Mouse (Mus musculus): Measurements from ENCODE around the gene Dpm2. TPM values are rescaled to one million over a fixed set of nuclear protein-coding genes. Genes with fewer than 3 reads are reported as not detected.

Dpm2 gene
- polyA plus RNA-seq (2015; fragmentation: Nextera tagmentation; extraction: Ambion mirVana): 109 and 112 TPM in 2 replicates

DNA sequence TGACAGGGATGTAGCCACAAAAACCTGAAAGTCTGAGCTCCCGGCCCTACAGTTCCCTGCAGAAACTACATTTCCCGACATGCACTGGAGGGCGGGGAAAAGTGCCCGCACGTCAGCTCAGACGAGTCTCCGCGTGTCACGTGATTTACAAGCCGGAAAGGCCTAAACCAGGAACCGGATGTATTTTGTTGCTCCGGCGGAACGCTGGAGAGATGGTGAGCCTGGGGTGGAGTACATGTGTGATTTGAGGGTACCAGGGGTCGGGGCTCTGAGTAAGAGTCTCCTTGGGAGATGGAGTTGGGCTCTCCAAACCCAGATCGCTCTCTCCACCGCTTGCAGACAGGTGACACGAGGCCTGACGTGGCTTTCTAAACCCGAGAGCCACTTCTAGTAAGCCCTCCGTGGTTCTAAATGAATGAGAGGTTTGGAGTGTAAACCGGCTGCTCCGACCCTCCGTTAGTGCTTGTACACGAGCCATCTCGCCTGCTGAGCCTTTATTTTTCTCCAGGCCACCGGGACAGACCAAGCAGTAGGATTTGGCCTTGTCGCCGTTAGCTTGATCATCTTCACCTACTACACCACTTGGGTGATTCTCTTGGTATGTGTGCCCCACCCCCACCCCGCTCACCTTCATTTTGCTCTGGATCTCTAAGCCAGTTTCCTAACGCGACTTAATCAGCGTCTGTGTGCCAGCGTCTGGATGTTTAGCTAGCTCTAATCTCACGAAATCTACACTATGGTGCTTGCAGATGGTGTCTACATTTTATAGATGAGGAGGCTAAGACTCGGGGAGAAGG, at the start of gene Dpm2:
Gene Dpm2, plus strand, starts transcription at position 161 of the 797 bp plus-strand sequence.
- Histone ChIP-seq H3K4me1 (peaks cover 22% of the 10 kb centered on the region), H3K9ac (peak within 1 kb of the TSS; percentile 81), H3K4me3 (replicated peaks) (peak within 1 kb of the TSS; percentile 85), H3K27me3 (replicated peaks) (peaks cover 4% of the 10 kb centered on the region; the same call in 1 of the 2 replicates), H3K27ac (peak within 1 kb of the TSS; percentile 57; the same call in 1 of the 2 replicates), H3K36me3 (peaks cover 27% of the 10 kb centered on the region), H3K9me3 (no peaks in the 10 kb centered on the region), H3K4me2 (peak within 1 kb of the TSS; percentile 86)
- WGBS: 1% methylated on average over 36 of the region's 36 CpGs
- peak; percentile 82 for ATAC-seq (ENCODE audit: insufficient read depth, low FRiP score, low read depth)

DNA sequence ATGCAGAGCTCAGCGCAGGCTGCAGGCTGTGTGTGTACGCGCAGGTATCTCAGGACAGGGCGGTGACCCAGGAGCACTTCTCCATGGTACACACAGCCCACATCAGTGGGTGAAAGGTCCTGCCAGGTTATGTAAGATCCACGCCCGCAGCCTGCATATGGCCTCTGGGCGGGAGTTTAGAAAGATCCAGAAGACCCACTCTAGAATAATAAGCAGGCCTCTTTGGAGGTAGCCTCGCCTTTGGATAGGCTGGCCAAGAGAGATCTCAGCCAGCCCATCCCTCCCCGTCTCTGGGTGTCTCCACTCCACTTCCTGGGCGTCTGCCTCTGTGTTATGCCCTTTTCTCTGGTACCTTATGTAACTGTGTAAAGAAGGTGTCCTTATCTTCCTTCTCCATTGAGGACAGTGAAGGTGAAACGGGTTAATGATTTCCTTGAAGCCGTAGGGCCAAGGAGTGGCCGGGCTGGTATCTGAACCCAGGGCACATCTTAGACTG, 46.1 kb upstream of the Dpm2 start:
- H3K4me3 ChIP-seq (replicated peaks): no peak overlapping the region
- ATAC-seq (ENCODE audit: insufficient read depth, low FRiP score, low read depth): peak; percentile 78
- no peaks in the 10 kb centered on the region for H3K27me3 ChIP-seq (replicated peaks)
- H3K9ac ChIP-seq: no peak overlapping the region
- 67% methylated on average over 13 of the region's 13 CpGs for WGBS
- H3K36me3 ChIP-seq: no peaks in the 10 kb centered on the region
- no peaks in the 10 kb centered on the region for H3K9me3 ChIP-seq
- H3K4me1 ChIP-seq: no peaks in the 10 kb centered on the region
- peak overlapping the region; percentile 10; the same call in 1 of the 2 replicates for H3K4me2 ChIP-seq
- H3K27ac ChIP-seq: no peak overlapping the region

- Histone ChIP-seq H3K4me3 (replicated peaks) (no peak overlapping the region), H3K27me3 (replicated peaks) (no peaks in the 10 kb centered on the region), H3K27ac (no peak overlapping the region), H3K4me2 (no peak overlapping the region), H3K9me3 (no peaks in the 10 kb centered on the region), H3K9ac (no peak overlapping the region), H3K4me1 (no peaks in the 10 kb centered on the region), H3K36me3 (no peaks in the 10 kb centered on the region)
- ATAC-seq (ENCODE audit: insufficient read depth, low FRiP score, low read depth): no peak
- 86% methylated on average over 12 of the region's 12 CpGs for WGBS
Measured at GRCm38 (mm10) chr2:32525816-32526215, 44.8 kb upstream of the Dpm2 start.

GRCm38 (mm10) chr2:32527468-32527966, 43.1 kb upstream of the Dpm2 start:
- ATAC-seq (ENCODE audit: insufficient read depth, low FRiP score, low read depth): no peak
- Histone ChIP-seq H3K4me2 (no peak overlapping the region), H3K27ac (no peak overlapping the region), H3K9ac (no peak overlapping the region), H3K4me1 (no peaks in the 10 kb centered on the region), H3K4me3 (replicated peaks) (no peak overlapping the region), H3K27me3 (replicated peaks) (no peaks in the 10 kb centered on the region), H3K9me3 (no peaks in the 10 kb centered on the region), H3K36me3 (no peaks in the 10 kb centered on the region)
- WGBS: 76% methylated on average over 14 of the region's 14 CpGs

DNA sequence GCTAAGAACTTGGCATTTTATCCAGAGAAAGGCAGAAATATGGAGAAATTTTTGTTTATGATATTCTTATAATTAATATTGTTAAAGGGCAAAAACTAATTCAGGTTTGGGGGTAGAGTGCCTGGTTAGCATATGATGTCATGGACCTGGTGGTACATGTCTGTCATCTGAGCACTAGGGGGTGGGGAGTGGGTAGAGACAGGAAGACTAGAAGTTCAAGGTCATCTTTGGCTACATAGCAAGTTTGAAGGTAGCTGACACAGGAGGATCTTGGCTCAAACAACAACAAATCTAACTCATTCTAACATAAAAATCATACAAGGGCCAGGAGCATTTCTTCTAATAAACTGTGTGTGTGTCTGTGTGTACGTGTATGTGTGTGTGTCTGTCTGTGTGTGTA, 42.3 kb upstream of the Dpm2 start:
- no peaks in the 10 kb centered on the region for H3K27me3 ChIP-seq (replicated peaks)
- no peak overlapping the region for H3K27ac ChIP-seq
- H3K4me3 ChIP-seq (replicated peaks): no peak overlapping the region
- no peaks in the 10 kb centered on the region for H3K36me3 ChIP-seq
- no peaks in the 10 kb centered on the region for H3K4me1 ChIP-seq
- no peak overlapping the region for H3K9ac ChIP-seq
- H3K4me2 ChIP-seq: no peak overlapping the region
- no peak for ATAC-seq (ENCODE audit: insufficient read depth, low FRiP score, low read depth)
- 86% methylated on average over 1 of the region's 1 CpGs for WGBS
- H3K9me3 ChIP-seq: no peaks in the 10 kb centered on the region

- Histone ChIP-seq H3K4me1 (peaks cover 7% of the 10 kb centered on the region), H3K36me3 (no peaks in the 10 kb centered on the region), H3K9ac (no peak overlapping the region), H3K9me3 (no peaks in the 10 kb centered on the region), H3K27ac (no peak overlapping the region), H3K4me2 (no peak overlapping the region), H3K27me3 (replicated peaks) (no peaks in the 10 kb centered on the region), H3K4me3 (replicated peaks) (no peak overlapping the region)
- 62% methylated on average over 2 of the region's 2 CpGs for WGBS
- no peak for ATAC-seq (ENCODE audit: insufficient read depth, low FRiP score, low read depth)
Measured at GRCm38 (mm10) chr2:32530479-32530878, 40.2 kb upstream of the Dpm2 start.

DNA sequence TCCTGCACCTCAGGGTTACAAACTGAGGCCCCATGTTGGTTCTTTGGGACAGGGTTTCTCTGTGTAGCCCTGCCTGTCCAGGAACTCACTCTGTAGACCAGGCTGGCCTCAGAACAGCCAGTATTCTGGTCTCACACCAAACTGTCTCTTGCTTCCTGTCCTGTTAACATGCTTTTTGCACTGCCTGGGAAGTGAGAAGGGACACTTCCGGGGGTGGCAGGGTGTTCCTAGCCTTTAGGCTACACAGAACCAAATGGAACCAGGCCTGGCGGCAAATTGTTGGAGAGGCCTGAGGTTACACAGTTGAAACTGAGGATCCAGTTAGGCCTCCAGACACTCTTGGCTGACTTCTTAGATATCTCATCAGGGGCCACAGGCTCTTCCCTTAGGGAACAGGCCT, 37.5 kb upstream of the Dpm2 start:
- H3K36me3 ChIP-seq: no peaks in the 10 kb centered on the region
- H3K27ac ChIP-seq: no peak overlapping the region
- no peak overlapping the region for H3K4me3 ChIP-seq (replicated peaks)
- no peaks in the 10 kb centered on the region for H3K27me3 ChIP-seq (replicated peaks)
- WGBS: 88% methylated on average over 2 of the region's 2 CpGs
- H3K9ac ChIP-seq: no peak overlapping the region
- ATAC-seq (ENCODE audit: insufficient read depth, low FRiP score, low read depth): no peak
- H3K9me3 ChIP-seq: no peaks in the 10 kb centered on the region
- peaks cover 29% of the 10 kb centered on the region for H3K4me1 ChIP-seq
- no peak overlapping the region for H3K4me2 ChIP-seq

GRCm38 (mm10) chr2:32534061-32534732, 36.5 kb upstream of the Dpm2 start:
- Histone ChIP-seq H3K4me1 (peaks cover 39% of the 10 kb centered on the region), H3K36me3 (no peaks in the 10 kb centered on the region), H3K4me2 (peak overlapping the region; percentile 78), H3K27me3 (replicated peaks) (no peaks in the 10 kb centered on the region), H3K4me3 (replicated peaks) (peak overlapping the region; percentile 80), H3K27ac (peak overlapping the region; percentile 98), H3K9ac (peak overlapping the region; percentile 42), H3K9me3 (no peaks in the 10 kb centered on the region)
- 12% methylated on average over 13 of the region's 13 CpGs for WGBS
- ATAC-seq (ENCODE audit: insufficient read depth, low FRiP score, low read depth): 0 out of 2 replicates have a peak, but pooled peaks have one; percentile 8

GRCm38 (mm10) chr2:32534733-32535471, 35.8 kb upstream of the Dpm2 start, which contains the start of gene Fam102a:
Fam102a (plus strand) TSS chr2:32535332.
- Histone ChIP-seq H3K36me3 (no peaks in the 10 kb centered on the region), H3K27me3 (replicated peaks) (no peaks in the 10 kb centered on the region), H3K9me3 (no peaks in the 10 kb centered on the region), H3K4me3 (replicated peaks) (peak within 1 kb of the TSS; percentile 80), H3K27ac (peak within 1 kb of the TSS; percentile 99), H3K4me2 (peak within 1 kb of the TSS; percentile 85), H3K9ac (peak within 1 kb of the TSS; percentile 85), H3K4me1 (peaks cover 46% of the 10 kb centered on the region)
- WGBS: under 1% methylated on average over 66 of the region's 67 CpGs
- peak; percentile 93 for ATAC-seq (ENCODE audit: insufficient read depth, low FRiP score, low read depth)

DNA sequence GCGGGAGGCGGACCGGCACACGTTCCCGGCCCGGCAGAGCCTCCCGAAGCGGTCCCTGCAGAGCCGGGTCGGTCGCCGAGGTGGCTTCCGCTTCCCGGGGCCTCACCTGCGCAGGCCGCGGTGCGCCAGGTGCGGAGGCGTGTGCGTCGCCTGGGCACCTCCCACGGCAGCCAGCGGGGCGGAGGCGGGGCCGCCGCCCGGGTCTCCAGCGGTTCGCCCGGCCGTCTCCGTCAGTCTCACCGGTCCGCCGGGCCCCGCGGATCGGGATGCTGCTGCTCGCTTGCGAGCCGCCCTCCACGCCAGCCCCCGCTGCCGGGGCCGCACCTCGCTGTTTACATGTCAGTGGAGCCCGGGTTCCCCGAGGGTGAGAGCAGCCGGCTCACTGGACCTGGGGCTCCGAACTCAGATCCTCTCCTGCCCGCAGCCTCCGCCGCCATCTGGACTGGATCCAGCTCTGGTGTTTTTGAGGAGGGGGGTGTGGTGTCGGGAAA, 35.1 kb upstream of the Dpm2 start:
- ATAC-seq (ENCODE audit: insufficient read depth, low FRiP score, low read depth): peak; percentile 58
- H3K27me3 ChIP-seq (replicated peaks): no peaks in the 10 kb centered on the region
- H3K4me1 ChIP-seq: peaks cover 50% of the 10 kb centered on the region
- peak overlapping the region; percentile 80 for H3K4me3 ChIP-seq (replicated peaks)
- under 1% methylated on average over 51 of the region's 56 CpGs for WGBS
- H3K9me3 ChIP-seq: no peaks in the 10 kb centered on the region
- peak overlapping the region; percentile 85 for H3K4me2 ChIP-seq
- peak overlapping the region; percentile 85 for H3K9ac ChIP-seq
- H3K27ac ChIP-seq: peak overlapping the region; percentile 99
- no peaks in the 10 kb centered on the region for H3K36me3 ChIP-seq

DNA sequence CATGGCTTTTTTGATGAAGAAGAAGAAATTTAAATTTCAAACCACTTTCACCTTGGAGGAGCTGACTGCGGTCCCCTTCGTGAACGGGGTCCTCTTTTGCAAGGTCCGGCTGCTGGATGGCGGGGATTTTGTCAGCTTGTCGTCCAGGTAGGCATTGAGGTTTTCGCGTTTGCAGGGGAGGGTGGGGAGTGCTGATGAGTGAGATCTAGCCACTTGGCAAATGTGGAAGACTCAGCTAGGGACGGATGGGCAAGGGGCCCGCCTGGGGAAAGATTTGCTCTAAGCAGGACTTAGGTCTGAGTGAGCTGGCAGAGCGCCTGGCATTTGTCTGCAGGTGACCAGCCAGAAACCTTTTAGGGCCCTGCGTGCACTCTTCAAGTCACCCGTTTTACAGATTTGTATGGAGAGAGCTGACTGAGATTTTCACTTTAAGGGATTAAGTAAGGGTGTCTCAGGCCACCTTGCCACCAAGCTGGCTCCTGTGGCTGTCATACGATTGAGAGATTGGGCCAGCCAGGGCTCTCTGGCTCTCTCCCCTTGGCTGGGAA, 34.5 kb upstream of the Dpm2 start:
- WGBS: 3% methylated on average over 14 of the region's 14 CpGs
- Histone ChIP-seq H3K4me1 (peaks cover 50% of the 10 kb centered on the region), H3K9ac (peak overlapping the region; percentile 85), H3K4me3 (replicated peaks) (peak overlapping the region; percentile 80), H3K9me3 (no peaks in the 10 kb centered on the region), H3K36me3 (no peaks in the 10 kb centered on the region), H3K4me2 (peak overlapping the region; percentile 85), H3K27me3 (replicated peaks) (no peaks in the 10 kb centered on the region), H3K27ac (peak overlapping the region; percentile 99)
- no peak for ATAC-seq (ENCODE audit: insufficient read depth, low FRiP score, low read depth)

Measured in stomach, embryonic 15.5 days (tissue).